Mouse (Mus musculus) hindbrain, embryonic 11.5 days (tissue): ENCODE measurements around the gene Adamtsl2. TPM values are rescaled to one million over a fixed set of nuclear protein-coding genes. Genes with fewer than 3 reads are reported as not detected.

Source experiments
- ATAC-seq: fragments of 200-750 bp; cut with Nextera tagmentation; 2 replicates; pipeline ENCODE4 v1.8.0; 2017; ENCODE audit warnings: mild to moderate bottlenecking, moderate TSS enrichment, moderate library complexity; ENCODE audit not compliant: low FRiP score
- DNase-seq: peaks from one replicate; pipeline ENCODE4 v3.0.0-alpha.2; 2015; ENCODE audit warnings: low spot score
- H3K27ac ChIP-seq: fragments of 300-500 bp; sonication (generic); 2 replicates; pipeline ENCODE4 v1.5.1; 2014; ENCODE audit warnings: mild to moderate bottlenecking, low read depth, low read length
- H3K27me3 ChIP-seq: fragments of 300-500 bp; sonication (generic); 2 replicates; pipeline ENCODE4 v1.6.1; 2014; ENCODE audit warnings: mild to moderate bottlenecking, low read length, moderate library complexity, mixed read lengths; ENCODE audit not compliant: control insufficient read depth, insufficient read depth
- H3K36me3 ChIP-seq: fragments of 300-500 bp; sonication (generic); 2 replicates; pipeline ENCODE4 v1.6.1; 2014; ENCODE audit warnings: mild to moderate bottlenecking, low read length, moderate library complexity, mixed read lengths; ENCODE audit not compliant: control insufficient read depth, insufficient read depth
- H3K4me1 ChIP-seq: fragments of 300-500 bp; sonication (generic); replicated peaks from 2 replicates; pipeline ENCODE4 v1.6.1; 2014; ENCODE audit warnings: low read length, mixed read lengths; ENCODE audit not compliant: control insufficient read depth, insufficient read depth
- H3K4me2 ChIP-seq: fragments of 300-500 bp; sonication (generic); replicated peaks from 2 replicates; pipeline ENCODE4 v1.6.1; 2014; ENCODE audit warnings: mild to moderate bottlenecking, low read depth, low read length
- H3K4me3 ChIP-seq: fragments of 300-500 bp; sonication (generic); 2 replicates; pipeline ENCODE4 v1.5.1; 2014; ENCODE audit warnings: low read depth, low read length
- H3K9ac ChIP-seq: fragments of 300-500 bp; sonication (generic); 2 replicates; pipeline ENCODE4 v1.6.1; 2014; ENCODE audit warnings: low read depth, low read length
- H3K9me3 ChIP-seq: fragments of 300-500 bp; sonication (generic); 2 replicates; pipeline ENCODE4 v1.6.1; 2016; ENCODE audit warnings: low read length; ENCODE audit not compliant: control insufficient read depth
- WGBS: fragments of 180-500 bp; shearing (Covaris S2); extraction: QIAGEN DNeasy Blood & Tissue Kit; methylation state at CpG from one replicate; pipeline ENCODE4 v1.1.7; 2014; 5-methylcytosine and 5-hydroxymethylcytosine counted together
- polyA plus RNA-seq: library from polyadenylated mRNA; unstranded; fragments of >200 nt; fragmentation: Nextera tagmentation; extraction: Ambion mirVana; gene quantifications from 2 replicates; pipeline ENCODE4 v1.2.1, GENCODE M21; 2014

Adamtsl2 gene
- polyA plus RNA-seq, 1 experiment from 2014 or later: 5.6 TPM

- ATAC-seq: no peak
- Histone ChIP-seq H3K4me3 (no peak overlapping the region), H3K9me3 (no peaks in the 10 kb centered on the region), H3K4me2 (no peak overlapping the region), H3K36me3 (no peaks in the 10 kb centered on the region), H3K27me3 (no peaks in the 10 kb centered on the region), H3K4me1 (peaks cover 6% of the 10 kb centered on the region; the same call in 1 of the 2 replicates), H3K27ac (no peak overlapping the region), H3K9ac (no peak overlapping the region)
- WGBS: 70% methylated on average over 12 of the region's 12 CpGs
- no peak for DNase-seq
These were observed 4.7 kb downstream of the Adamtsl2 start for GRCm38 (mm10) chr2:27083761-27084475.

- Histone ChIP-seq H3K36me3 (no peaks in the 10 kb centered on the region), H3K27me3 (no peaks in the 10 kb centered on the region), H3K4me3 (no peak overlapping the region), H3K27ac (no peak overlapping the region), H3K9ac (no peak overlapping the region), H3K4me1 (no peaks in the 10 kb centered on the region), H3K9me3 (no peaks in the 10 kb centered on the region), H3K4me2 (no peak overlapping the region)
- DNase-seq (no peak), ATAC-seq (no peak)
- WGBS: 68% methylated on average over 8 of the region's 8 CpGs
These were observed 5.8 kb downstream of the Adamtsl2 start for GRCm38 (mm10) chr2:27084963-27085362.

DNA sequence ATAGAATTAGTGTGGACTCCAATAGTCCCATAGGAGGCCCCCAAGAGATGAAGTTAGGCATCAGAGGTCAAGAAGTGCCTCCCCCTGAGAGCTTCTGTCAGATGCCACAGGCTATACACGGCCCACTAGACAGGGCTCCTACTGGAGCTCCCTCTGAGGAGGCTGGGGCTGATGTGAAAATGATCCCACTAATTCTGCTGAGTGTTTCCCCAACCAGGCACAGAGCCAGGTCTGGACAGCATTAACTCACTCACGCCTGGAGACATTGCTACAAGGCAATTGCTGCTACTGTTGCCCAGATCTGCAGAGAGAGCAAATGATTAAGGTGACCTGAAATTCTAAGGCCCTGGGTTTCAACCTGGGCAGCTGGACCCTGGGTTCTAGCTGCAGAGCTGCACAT, 6.6 kb downstream of the Adamtsl2 start:
- Histone ChIP-seq H3K9me3 (no peaks in the 10 kb centered on the region), H3K4me1 (no peaks in the 10 kb centered on the region), H3K27ac (no peak overlapping the region), H3K9ac (no peak overlapping the region), H3K27me3 (no peaks in the 10 kb centered on the region), H3K4me3 (no peak overlapping the region), H3K36me3 (no peaks in the 10 kb centered on the region), H3K4me2 (no peak overlapping the region)
- no peak for DNase-seq
- no peak for ATAC-seq
- 54% methylated on average over 2 of the region's 2 CpGs for WGBS

DNA sequence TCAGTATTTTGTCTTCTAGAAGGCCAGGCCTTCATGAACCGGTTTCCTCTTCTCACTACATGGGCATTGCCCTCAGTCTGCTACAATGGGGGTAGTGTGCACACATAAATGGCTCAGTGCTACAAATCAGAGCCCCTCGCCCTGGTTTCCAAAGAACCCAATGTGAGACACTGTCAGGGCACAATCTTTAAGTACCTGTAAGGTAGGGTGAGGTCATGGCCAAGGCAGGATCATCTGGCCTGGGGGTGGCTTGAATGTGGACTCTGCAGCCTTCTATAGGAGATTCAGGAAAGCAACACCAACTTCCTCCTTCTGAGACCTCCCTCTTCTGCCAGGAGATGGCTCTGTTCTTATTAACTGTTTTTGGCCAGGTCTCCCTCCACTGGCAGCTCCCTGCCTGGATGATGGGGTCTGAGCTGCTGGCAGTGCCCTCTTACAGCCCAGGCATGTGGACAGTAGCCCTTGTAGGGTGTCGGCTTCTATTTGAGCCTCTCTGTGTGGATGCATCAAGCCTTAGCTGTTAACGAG, 7.4 kb downstream of the Adamtsl2 start:
- H3K4me1 ChIP-seq: no peaks in the 10 kb centered on the region
- no peaks in the 10 kb centered on the region for H3K36me3 ChIP-seq
- H3K27ac ChIP-seq: no peak overlapping the region
- no peak for ATAC-seq
- no peak overlapping the region for H3K4me2 ChIP-seq
- no peaks in the 10 kb centered on the region for H3K9me3 ChIP-seq
- H3K9ac ChIP-seq: no peak overlapping the region
- no peak overlapping the region for H3K4me3 ChIP-seq
- no peaks in the 10 kb centered on the region for H3K27me3 ChIP-seq
- 92% methylated on average over 4 of the region's 4 CpGs for WGBS
- no peak for DNase-seq

GRCm38 (mm10) chr2:27087581-27087980, 8.4 kb downstream of the Adamtsl2 start:
- no peak overlapping the region for H3K4me2 ChIP-seq
- ATAC-seq (no peak), DNase-seq (no peak)
- H3K9ac ChIP-seq: no peak overlapping the region
- WGBS: 91% methylated on average over 5 of the region's 5 CpGs
- H3K4me3 ChIP-seq: no peak overlapping the region
- no peaks in the 10 kb centered on the region for H3K4me1 ChIP-seq
- H3K36me3 ChIP-seq: no peaks in the 10 kb centered on the region
- no peaks in the 10 kb centered on the region for H3K9me3 ChIP-seq
- no peaks in the 10 kb centered on the region for H3K27me3 ChIP-seq
- no peak overlapping the region for H3K27ac ChIP-seq

DNA sequence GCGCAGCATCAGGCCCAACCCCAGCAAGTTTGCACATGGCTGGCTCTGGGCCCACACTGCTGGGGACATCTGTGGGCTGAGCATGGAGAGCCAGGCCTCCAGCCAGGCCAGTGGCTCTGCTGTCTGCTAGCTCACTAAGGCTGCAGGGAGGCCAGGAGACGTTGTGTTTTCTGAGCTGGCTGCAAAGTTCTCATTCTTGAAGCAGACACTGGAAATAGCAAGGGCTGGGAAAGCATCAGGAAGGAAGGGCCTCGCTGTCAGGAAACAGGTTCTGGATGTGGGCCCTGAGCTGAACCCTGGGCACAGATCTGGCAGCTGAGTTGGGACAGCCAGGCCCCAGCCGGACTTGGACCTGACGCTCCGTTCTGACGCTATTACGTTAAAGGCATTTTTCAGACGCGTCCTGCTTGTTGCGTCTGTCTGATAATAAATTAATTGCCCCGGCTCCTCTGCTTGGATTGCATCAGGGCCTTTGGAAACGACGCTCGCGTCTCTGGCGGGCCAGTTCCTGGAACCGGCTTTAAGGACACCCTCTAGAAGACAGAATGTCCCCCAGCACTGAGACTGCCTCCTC, 9.0 kb downstream of the Adamtsl2 start:
- no peak overlapping the region for H3K27ac ChIP-seq
- no peaks in the 10 kb centered on the region for H3K36me3 ChIP-seq
- no peaks in the 10 kb centered on the region for H3K27me3 ChIP-seq
- ATAC-seq: no peak
- no peaks in the 10 kb centered on the region for H3K9me3 ChIP-seq
- H3K4me3 ChIP-seq: no peak overlapping the region
- no peak overlapping the region for H3K9ac ChIP-seq
- WGBS: 87% methylated on average over 18 of the region's 18 CpGs
- no peak for DNase-seq
- no peak overlapping the region for H3K4me2 ChIP-seq
- no peaks in the 10 kb centered on the region for H3K4me1 ChIP-seq

GRCm38 (mm10) chr2:27088700-27089099, 9.5 kb downstream of the Adamtsl2 start:
- DNase-seq: no peak
- WGBS: 66% methylated on average over 5 of the region's 5 CpGs
- H3K9me3 ChIP-seq: no peaks in the 10 kb centered on the region
- H3K9ac ChIP-seq: no peak overlapping the region
- H3K27ac ChIP-seq: no peak overlapping the region
- ATAC-seq: no peak
- H3K4me3 ChIP-seq: no peak overlapping the region
- no peak overlapping the region for H3K4me2 ChIP-seq
- no peaks in the 10 kb centered on the region for H3K27me3 ChIP-seq
- no peaks in the 10 kb centered on the region for H3K36me3 ChIP-seq
- H3K4me1 ChIP-seq: no peaks in the 10 kb centered on the region

DNA sequence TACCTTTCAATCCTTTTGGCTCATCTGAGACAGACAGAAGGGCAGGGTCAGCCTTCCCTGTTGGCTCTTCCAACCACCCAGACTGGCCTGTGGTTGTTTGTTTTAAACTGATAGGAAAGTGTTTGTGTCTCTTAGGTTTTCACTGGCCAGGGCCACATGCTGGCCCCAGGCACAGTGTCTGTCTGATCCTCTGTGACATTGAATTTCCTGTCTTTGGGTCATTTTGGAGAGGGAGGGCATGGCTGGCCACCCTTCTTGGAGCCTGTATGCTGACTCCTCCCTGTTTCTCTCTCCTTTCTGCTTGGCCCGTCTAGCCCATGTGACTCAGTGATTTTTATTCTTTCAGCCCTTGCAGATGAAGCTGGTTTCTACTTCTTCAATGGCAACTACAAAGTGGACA, 10.1 kb downstream of the Adamtsl2 start:
- Histone ChIP-seq H3K4me2 (no peak overlapping the region), H3K27me3 (no peaks in the 10 kb centered on the region), H3K4me3 (no peak overlapping the region), H3K9ac (no peak overlapping the region), H3K9me3 (no peaks in the 10 kb centered on the region), H3K4me1 (no peaks in the 10 kb centered on the region), H3K27ac (no peak overlapping the region), H3K36me3 (no peaks in the 10 kb centered on the region)
- WGBS: 67% methylated on average over 1 of the region's 1 CpGs
- ATAC-seq (no peak), DNase-seq (no peak)

DNA sequence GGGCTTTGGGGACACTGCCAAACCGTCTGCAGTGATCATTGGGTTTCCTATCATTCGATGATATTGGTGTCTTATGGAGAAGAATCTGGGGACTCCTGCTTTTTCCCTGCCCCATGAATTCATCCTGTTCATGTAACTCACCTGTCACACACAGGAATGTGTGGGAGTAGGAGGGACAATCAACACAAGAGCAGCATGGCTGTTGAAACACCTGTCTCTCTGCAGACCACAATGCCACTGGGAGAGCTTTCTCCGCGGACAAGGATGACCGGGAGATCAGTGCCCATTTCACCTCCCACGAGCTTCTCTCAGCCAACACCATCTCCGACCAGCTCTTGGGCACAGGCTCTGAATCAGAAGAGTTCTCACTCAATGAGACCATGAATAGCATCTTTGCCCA, 16.0 kb downstream of the Adamtsl2 start:
- ATAC-seq (no peak), DNase-seq (no peak)
- no peak overlapping the region for H3K27ac ChIP-seq
- H3K4me2 ChIP-seq: no peak overlapping the region
- no peak overlapping the region for H3K4me3 ChIP-seq
- H3K27me3 ChIP-seq: no peaks in the 10 kb centered on the region
- WGBS: 95% methylated on average over 7 of the region's 7 CpGs
- H3K9me3 ChIP-seq: no peaks in the 10 kb centered on the region
- H3K9ac ChIP-seq: no peak overlapping the region
- no peaks in the 10 kb centered on the region for H3K4me1 ChIP-seq
- H3K36me3 ChIP-seq: no peaks in the 10 kb centered on the region
